Mouse (Mus musculus): Measurements from ENCODE around the gene Osbpl9. TPM values are rescaled to one million over a fixed set of nuclear protein-coding genes. Genes with fewer than 3 reads are reported as not detected.

Gene Osbpl9
- polyA plus RNA-seq, 1 experiment from 2014 or later: 70.3 TPM

DNA sequence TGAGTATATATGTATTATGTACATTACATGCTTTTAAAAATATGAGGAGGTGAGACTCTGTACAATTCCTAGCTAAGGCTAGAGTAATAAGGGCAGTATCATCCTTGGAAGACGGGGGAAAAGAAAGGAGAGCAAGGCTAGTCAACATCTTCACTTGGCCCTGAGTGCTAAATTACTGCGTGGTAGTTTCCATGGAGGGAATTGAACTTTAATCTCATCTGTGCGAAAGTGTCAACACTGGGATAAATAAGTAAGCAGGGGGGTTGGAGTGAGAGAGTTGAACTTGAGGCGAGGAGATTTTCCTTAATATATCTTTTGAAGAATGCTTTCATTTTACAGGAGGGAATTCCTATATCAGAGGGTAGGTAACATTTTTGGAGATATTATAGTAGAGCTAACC lies 188.0 kb downstream of the Osbpl9 start:
- no peak overlapping the region for H3K4me2 ChIP-seq
- ATAC-seq: no peak
- H3K4me1 ChIP-seq: no peaks in the 10 kb centered on the region
- no peak overlapping the region for H3K4me3 ChIP-seq
- 92% methylated on average over 4 of the region's 4 CpGs for WGBS
- H3K9me3 ChIP-seq (replicated peaks): no peaks in the 10 kb centered on the region
- no peak overlapping the region for H3K27ac ChIP-seq
- no peak overlapping the region for H3K9ac ChIP-seq
- peaks cover 30% of the 10 kb centered on the region for H3K36me3 ChIP-seq (ENCODE audit: poor library complexity, severe bottlenecking)
- no peaks in the 10 kb centered on the region for H3K27me3 ChIP-seq

MicroRNAs encoded within 50 kb of the gene (microRNA counts, 519-probe panel; counts per million panel counts)
- microRNA mmu-miR-761: 177 counts per million, percentile 53 among the panel's probes with 10 or more counts

Small RNAs within 50 kb of the gene (microRNA-seq; reads per million reads assigned to microRNA genes)
- not detected for gene Mir761

Other genes starting within 250 kb of the Osbpl9 start
- gene Nrd1, start 201.6 kb downstream of the Osbpl9 start, polyA plus RNA-seq (2015; fragmentation: Nextera tagmentation; extraction: Ambion mirVana): 82.1 and 83.3 TPM in 2 replicates
- gene Calr4, start 32.2 kb upstream of the Osbpl9 start, polyA plus RNA-seq (2015; fragmentation: Nextera tagmentation; extraction: Ambion mirVana): 0.23 and 0.64 TPM in 2 replicates
- 38.3 and 44.8 TPM in 2 replicates for gene Eps15, start 78.0 kb upstream of the Osbpl9 start, polyA plus RNA-seq (2015; fragmentation: Nextera tagmentation; extraction: Ambion mirVana)
- 0.86 and 1.0 TPM in 2 replicates for gene Ttc39a, start 204.4 kb upstream of the Osbpl9 start, polyA plus RNA-seq (2015; fragmentation: Nextera tagmentation; extraction: Ambion mirVana)

Data from forebrain, embryonic 13.5 days (tissue).